Mouse (Mus musculus) liver (tissue): Measurements from ENCODE around the gene Qtrt1.
A peak's percentile ranks its signal among the peaks of the same experiment; 100 is the strongest.

ENCODE experiments used
- DNase-seq: peaks from one replicate; pipeline ENCODE4 v3.0.0-alpha.2; 2020; ENCODE audit warnings: mixed read lengths

Qtrt1 gene

DNA sequence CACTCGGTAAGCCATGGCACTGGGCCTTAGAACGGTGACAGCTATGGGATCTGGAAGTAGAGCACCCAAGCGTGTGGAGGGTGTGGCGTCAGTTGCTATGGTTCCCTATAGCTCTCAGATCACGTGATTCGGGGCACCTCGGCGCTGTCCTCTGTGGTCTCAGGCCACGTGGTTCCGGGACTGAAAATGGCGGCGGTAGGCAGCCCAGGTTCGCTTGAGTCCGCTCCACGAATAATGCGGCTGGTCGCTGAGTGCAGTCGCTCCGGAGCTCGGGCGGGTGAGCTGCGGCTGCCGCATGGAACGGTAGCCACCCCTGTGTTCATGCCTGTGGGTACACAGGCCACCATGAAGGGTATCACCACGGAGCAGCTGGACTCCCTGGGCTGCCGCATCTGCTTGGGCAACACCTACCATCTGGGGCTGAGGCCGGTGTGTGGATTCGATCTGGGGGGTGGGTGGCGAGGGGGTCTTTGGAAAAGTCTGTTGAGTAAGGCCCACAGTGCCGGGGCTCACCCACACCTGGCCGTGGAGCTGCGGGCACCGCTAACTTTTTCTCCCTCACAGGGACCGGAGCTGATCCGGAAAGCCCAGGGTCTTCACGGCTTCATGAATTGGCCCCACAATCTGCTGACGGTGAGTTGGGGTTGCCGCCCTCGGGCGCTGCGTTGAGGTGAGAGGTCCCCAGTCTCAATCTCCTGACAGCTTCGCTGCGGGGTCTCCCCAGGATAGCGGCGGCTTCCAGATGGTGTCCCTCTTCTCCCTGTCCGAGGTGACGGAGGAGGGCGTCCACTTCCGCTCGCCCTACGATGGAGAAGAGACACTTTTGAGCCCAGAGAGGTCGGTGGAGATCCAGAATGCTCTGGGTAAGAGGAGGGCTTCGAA, at the start of gene Qtrt1:
Gene Qtrt1, plus strand, starts transcription at position 169 of the 882 bp plus-strand sequence.
- DNase-seq = peak; percentile 90

DNA sequence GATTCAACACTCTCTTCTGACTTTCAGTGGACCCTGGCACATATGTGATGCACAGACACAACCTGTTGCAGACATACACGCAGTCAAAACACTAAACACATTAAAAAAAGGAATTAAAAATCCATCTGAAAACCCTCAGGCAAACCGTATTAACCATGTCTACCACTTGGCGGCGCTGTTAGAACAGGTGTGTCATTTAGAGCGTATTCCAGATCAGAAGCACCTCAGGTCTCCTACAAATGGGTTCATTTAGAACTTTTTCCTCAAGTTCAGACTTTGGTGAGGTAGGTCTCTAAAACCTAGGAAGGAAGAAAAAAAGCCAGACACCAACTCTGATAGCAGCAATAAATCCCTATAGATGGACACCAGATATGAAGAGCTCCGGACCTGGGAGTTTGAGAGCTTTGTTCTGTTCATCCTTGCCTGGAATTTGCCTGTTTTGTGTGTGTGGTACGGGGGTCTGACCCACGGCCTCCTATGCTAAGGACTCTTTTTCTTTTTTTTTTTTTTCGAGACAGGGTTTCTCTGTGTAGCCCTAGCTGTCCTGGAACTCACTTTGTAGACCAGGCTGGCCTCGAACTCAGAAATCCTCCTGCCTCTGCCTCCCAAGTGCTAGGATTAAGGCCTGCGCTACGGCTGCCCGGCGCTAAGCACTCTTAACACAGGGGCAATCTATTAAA, 45.0 kb upstream of the Qtrt1 start:
- DNase-seq = peak; percentile 81

DNA sequence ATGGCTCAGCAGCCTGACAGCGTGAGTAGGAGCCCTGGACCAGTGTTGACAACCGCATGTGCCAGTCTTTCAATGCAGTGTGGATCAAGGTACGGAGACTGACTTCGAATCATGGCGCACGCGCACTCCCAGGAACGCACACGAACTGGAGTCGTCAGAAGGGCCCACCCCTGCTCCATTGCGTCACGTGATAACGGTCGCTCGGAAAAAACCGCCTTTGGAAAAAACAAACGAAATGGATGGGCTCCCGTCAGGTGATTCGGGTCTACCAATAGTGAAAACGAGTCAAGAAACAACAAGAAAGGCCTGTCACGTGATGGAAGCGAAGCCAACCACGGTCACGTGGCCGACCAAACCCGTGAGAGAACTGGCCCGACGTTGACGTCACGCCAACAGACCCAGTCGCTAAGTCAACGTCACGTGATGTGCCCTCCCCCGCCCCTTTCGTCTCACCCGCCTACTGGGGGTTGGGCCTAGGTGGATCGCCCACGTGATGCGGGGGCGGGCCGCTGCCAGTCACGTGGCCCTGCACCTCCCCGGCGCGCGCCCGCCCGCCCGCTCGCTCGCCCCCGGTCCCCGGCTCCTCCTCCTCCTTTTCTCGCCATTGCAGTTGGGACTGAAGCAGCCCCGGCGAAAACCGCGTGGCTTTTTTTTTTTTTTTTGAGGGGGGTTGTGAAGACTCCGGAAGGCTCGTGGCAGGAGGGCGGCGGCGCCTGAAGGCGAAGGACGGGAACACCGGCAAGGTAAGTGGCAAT, 44.1 kb upstream of the Qtrt1 start, which contains the start of gene Ilf3:
Gene Ilf3, plus strand, starts transcription at position 515 of the 755 bp plus-strand sequence.
- DNase-seq = peak; percentile 100

DNA sequence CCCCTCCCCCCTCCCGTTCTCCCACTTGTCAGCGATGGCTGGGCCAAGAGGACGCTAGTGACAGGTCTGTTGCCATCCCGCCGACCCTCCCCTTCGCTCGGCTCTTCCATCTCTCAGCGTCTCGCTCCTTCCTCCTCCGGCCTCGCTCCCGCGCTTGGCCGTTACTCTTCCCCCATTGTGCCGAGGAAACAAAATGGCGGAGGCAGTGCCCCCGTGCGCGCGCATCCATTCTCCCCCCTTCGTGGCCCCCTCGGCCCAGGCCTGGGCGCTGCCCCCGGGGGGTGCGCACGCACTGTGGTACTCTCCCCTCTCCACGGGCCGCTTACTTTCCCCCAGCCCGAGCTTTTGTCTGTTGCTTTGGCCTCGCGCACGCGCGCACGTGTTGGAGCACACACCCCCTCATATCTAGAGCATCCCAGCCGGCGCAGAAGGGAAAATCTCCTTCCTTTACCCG, 43.5 kb upstream of the Qtrt1 start:
- peak; percentile 73 for DNase-seq

DNA sequence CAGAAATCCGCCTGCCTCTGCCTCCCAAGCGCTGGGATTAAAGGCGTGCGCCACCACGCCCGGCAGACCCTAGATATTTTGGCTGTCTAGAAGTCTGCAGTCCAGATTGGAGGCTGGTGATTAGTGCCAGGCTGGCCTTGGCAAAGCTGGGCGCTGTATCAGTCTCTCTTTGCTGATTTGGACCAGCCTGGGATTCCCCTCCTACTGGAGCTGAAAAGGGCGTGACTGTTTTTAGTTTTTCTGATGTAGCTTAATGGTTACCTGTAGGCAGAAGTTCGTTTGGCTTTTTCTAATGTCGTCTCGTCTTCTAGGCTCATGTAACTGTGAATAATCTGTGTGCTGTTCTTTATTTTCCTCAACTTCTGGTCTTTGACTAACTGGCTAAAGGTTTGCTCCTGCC, 42.6 kb upstream of the Qtrt1 start:
- no peak for DNase-seq

DNA sequence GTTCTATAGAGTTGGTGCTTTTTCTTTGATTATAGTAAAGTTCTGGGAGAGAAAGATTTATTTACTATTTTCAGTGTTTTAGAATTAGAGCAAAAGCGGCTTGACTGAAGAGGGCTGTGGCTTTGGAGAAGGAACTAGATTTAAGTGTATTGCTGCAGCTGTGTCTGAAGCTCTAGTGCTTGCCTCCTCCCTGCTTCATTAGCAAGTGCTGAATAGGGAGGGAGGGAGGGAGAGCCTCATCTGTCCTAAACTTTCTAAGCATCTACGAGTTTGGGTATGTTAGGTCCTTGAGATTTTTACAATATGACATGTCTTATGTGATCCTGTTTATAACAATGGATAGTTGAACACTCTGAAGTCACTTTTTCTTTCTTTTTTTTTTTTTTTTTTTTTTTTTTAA, 40.8 kb upstream of the Qtrt1 start:
- no peak for DNase-seq

DNA sequence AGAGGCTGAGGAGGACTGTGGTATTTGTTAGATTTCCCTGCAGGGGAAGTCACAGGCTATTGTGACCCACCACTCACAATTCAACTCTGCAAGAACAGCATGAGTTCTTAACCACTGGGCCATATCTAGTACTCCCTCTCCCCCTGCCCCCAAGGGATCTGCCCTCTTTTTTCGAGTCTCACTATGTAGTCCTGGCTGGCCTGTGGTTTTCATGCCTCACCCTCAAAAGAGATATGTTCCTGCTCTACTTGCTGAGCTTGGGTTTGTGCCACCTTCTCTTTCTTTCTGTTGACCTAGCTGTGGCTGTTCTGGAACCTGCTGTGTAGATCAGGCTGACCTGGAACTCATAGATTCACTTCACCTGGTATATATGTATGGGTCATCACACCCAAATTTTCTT, 39.1 kb upstream of the Qtrt1 start:
- DNase-seq = no peak

DNA sequence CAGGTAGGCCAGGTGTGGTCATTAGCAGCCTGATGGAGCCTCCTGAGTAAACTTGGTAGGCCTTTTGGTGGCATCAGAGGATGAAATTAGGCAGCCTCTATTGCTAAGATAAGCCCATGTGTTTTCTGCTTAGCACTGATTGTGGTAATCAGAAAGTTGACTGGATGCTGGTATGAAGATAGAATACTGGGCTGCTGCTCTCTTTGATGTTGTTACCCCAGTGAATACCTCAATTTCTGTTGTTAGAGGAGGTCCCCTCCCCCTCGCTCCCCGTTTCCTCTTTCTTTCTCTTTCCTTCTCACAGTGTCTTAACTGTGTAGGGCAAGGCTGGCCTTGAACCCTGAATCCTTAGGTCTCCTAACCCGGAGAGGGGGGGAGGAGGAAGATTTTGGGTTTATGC, 32.4 kb upstream of the Qtrt1 start:
- no peak for DNase-seq

DNA sequence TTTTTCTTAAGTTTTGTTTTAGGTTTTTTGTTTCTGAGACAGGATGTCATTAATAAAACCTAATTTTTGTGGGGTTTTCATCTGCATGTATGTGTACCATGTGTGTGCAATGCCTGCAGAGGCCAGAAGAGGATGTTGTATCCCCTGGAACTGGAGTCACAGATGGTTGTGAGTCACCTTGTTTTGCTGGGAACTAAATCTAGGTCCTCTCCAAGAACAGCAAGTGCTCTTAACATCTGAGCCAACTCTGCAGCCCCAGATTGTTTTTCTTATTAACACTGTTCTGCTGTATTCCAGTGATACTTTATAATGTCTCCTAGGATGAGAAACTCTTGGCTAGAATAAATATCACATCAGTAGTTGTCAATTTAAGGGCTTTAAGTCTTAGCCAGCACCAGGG, 30.8 kb upstream of the Qtrt1 start:
- no peak for DNase-seq

DNA sequence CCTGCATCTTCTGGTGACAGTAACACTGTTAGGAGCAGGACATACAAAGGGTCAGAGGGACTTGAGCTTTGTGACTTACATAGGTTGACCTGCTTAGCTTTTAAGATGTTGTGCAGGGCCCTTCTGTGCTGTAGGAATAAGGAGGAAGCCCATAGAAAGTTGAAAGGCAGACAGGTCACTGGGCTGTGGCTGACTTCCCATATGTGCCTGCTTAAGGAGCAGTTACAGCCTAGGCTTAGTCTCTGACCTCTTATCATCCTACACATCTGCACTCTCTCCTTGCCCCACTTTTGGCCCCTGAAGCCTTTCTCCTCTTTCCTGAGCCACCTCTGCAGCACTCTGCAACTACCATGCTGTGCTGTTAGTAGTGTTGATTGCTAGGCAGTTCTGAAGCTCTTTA, 27.7 kb upstream of the Qtrt1 start:
- DNase-seq = no peak

DNA sequence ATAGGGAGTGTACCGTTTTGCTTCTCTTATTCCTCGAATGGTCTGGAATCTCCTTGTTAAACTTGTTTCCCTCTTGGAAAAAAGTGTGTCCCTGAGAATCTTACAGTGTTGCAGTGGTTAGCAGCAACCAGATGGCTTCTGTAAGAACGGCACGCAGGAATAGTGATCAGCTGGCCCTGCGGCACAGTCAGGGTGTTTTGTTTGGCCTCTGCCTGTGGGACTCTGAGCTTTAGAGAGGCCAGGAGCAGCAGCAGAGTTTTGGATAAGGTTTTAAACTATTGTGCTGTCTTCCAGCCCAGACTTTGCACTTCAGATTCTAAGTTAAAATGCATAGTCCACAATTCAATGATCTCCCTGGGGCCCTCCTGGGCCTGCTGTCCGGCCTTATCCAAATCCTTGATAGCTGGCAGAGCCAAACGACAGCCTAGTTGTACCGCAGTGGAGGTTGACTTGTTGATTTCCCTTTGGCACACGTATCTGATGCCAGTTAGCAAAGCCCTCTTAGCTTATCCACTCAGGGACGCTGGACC, 18.9 kb upstream of the Qtrt1 start:
- DNase-seq = no peak

DNA sequence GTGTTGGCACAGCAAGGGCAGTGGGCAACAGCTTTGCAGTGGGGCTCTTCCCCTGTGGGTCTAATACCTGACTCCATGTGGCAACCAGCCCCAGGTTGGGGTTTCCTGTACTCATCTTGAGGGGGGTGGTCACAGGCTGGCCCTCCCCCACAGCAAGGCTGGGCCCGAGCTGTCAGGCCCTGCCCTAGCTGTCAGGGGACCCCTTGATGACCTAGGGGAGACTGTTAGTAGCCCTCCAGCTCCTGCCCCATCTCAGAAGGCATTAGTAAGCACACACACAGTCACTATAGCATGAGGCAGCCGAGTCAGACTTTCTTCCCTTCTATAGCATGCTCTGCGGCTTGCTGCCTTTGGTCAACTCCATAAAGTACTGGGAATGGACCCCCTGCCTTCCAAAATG, 15.9 kb upstream of the Qtrt1 start:
- no peak for DNase-seq

DNA sequence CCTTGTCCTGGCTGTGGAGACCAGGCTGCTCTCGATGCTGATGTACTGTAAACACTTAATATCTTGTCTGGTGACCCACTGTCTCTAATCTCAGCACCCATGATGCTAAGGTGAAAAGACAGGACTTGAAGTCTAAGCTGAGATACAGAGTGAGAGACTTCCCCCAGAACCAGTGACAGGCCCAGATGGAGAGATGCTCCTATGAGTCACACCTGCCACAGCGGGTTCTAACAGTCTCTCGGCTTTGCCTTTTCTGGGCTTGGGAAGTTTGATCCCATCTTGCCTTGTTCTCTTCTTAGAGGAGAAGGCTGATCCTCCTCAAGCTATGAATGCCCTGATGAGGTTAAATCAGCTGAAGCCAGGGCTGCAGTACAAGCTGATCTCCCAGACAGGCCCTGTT, 14.5 kb upstream of the Qtrt1 start:
- no peak for DNase-seq

DNA sequence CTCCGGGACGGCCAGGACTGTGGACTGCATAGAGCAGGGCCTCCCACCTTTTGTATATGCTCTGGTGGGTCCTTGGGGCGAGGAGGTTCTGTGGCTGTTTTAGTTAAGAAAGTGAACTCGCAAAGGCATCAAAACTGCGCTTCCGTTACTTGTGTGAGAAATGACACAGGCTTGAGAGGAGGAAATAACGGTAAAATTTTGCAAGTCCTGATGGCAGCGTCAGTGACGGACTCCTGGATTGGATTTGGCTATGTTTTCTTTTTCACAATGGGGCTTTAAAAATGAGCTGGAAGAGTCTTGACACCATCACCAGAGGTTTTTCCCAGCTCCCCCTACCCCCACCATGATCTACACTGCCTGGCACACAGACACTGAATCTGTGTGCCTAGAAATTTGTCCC, 10.6 kb upstream of the Qtrt1 start:
- no peak for DNase-seq

DNA sequence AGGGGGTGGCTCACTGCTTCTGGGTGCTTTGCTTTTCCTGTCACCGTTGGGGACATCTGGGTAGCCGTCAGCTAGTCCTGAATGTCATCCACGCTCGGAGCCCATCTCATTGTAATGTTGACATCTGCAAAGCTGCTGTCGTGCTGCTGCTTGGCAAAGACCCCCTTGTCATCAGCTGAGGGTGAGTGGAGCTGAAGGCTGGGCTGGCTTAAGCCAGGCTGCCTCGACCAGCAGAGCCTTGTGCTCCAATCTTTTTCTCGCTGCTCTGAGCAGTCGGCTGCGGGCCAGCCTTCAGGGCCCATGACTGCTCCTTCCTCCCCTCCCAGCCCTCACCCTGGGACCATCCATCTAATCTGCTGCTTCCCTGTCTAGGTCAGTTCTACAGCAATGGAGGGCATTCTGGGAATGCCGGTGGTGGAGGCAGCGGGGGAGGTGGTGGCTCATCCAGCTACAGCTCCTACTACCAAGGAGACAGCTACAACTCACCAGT, 8.8 kb upstream of the Qtrt1 start:
- no peak for DNase-seq

DNA sequence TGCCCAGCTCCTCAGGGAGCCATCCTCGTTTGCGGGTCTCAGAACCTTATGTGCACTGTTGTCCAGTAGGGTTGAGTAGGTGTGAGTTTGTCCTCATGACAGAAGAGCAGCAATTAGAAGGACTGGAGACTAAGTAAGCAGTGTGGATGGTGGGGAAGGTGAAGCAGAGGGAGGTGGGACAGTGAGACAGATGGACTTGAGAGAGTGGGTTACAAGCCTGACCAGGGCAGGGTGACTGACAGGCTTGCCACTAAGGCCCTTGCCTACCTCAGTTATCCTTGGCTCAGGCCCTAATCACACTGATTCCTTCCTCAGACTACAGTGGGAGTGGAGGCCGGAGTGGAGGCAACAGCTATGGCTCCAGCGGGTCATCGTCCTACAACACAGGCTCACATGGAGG, 7.9 kb upstream of the Qtrt1 start:
- DNase-seq = no peak

DNA sequence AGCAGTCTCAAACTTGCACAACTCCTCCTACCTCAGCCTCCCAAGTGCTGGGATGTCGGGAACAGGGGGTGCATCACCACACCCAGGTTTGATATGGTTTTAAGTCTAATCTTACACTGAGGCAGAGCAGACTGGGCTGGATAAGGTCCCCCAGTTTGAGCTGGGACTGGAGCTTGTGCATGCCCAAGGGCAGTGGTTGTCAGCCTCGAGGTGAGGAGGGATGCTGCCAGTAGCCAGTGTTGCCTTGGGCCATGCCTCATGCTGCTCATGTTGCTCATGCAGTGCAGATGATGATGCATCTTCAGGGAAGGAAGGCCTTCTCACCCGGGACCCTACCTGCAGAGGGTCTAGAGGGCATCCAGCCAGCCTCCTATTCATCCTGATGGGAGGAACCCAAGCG, 6.1 kb upstream of the Qtrt1 start:
- DNase-seq = no peak

DNA sequence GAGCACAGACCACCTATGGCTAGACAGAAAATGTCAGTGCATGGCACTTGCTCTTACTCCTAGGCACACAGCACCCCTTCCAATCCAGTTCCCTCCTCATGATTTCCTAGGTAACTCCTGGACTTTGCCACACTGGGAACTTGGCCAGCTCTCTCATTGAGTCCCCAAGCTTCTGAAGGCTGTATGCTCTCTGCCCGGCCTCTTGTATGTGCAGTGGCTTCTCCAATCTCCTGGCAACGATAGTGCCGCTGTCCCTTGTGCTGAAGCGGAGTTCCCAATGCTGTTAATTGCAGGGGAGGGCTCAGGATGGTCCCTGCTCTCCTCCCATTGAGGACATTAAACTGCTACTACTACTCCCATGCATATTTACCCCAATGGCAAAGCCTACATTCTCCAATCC, 3.7 kb upstream of the Qtrt1 start:
- DNase-seq = peak; percentile 20

DNA sequence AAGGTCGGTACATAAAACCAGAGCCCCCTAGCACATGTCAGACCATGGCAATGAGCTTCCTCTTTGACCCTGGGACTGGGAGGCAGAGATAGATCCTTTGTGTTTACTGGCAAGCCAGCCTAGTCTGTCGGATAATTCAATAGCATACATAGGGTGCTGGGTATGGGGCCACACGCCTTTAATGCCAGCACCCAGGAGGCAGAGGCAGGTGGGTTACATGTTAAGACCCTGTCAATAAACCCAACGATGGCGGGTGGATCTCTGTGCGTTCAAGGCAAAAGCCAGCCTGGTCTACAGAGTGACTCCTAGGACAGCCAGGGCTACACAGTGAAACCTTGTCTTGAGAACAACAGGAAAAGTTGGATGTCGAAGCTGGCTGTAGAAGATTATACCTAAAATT, 3.0 kb upstream of the Qtrt1 start:
- no peak for DNase-seq

DNA sequence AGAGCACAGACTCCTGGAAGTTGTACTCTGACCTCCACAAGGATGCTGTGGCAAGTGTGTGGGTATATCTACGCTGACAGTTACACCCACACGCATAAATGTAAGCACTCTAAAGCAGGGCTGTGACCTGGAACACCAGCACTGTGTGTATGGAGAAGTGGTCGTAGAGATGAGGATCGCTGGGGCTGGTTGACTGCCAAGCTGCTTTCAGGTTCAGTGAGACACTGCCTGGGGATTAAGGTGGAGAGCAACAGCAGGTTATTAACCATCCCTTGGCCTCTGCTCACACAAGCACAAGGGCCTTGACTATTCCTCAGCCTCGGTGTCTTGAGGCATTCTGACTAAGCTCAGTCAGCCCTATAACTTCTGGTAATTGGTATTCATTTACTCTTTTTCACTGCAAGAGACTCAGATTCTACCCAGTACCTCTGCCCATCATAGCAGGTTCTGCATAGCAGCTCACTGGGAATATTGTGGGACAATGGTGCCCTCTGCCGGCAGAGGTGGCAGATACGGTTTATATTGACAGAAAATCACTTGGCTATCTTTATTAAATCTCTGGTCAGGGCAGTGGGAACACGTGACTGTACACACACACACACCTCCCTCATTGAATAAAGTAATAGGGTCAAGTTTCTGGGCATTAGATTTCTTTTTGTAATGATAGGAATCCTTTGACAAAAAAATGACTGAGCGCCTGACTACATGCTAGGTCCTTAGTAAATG, 1.9 kb upstream of the Qtrt1 start:
- DNase-seq = peak; percentile 83

DNA sequence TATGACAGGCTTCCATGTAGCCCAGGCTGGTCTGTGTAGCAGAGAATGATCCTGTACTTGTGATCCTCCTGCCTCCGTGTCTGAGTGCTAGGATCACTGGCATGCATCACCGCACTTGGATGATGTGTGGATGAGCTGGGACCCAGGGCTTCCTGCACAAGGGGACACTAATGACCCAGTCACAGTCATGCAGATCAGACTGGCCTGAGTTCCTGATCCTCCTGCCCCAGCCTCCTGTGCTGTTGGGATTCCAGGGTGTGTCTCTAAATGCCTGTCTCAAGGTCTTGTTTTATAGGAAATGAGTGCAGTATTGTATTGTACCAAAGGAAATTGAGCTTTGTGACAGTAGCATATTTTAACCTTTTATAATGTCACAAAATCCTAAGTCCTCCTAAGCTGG, 6.2 kb downstream of the Qtrt1 start:
- no peak for DNase-seq

DNA sequence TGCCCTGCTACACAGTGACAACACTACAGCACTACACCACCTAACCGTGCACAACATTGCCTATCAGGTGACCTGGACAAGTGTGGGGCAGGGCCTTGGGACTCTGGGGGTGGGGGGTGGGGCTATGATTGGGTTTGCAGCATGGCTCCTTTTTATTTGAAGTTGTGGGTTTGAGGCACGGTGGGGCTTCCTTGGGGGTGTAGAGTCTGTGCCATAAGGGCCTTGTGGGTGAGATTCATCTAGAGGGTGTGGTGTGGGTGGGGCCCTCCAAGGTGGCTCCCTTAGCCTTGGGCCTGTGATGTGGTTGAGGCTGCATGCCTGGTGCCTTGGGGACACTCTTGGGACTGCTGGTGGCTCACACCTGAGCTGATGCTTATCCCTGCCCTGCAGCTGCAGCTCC, 8.0 kb downstream of the Qtrt1 start:
- DNase-seq = peak; percentile 14
